Mouse (Mus musculus): Measurements from ENCODE around the gene Dlx3.

DNA sequence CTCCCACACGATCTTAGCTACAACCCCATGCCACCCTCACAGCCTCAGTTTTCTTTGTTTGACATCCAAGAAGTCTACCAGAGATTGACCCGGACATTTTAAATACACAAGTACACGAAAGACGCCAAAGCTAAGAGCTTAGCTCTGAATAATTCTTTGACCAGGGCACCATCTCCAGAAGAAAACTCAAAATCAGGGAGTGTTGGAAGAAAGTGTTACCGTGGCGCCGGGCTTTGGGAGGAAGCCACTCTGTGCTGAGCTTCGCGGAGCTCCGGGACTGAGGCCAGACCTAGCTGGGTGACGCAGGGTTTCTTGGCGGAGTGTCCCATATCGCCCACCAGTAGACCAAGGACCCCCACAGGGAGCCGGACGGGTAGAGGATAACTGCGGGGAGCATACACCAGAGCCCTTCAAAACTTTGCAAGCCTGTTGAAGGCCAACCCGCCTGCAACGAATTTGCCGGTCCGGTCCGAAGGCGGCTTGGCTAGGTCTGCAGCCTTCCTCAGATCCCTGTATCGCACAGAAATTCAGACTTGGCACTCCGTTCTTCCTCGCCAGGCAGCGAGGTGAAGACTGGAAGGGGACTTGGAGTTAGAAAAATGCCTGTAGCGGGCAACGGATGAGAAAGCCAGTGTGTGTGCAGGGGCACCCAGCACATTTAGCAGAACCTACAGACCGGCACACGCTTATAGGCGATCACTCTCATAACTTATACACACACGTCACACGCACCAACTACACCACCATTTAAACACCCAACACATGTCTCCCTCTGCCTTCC is 30.5 kb downstream of the Dlx3 start:
- TF ChIP-seq CTCF (IDR thresholded peaks at IDR 0.05; ENCODE audit: low read depth) (no peak), EP300 (optimal IDR thresholded peaks at IDR 0.05) (no peak)

All from stomach, postnatal 0 days (tissue).